Mouse (Mus musculus): Measurements from ENCODE around the gene Asxl2.
"Not testable (repeated sequence)": the region's sequence is repeated elsewhere in the genome, so short reads cannot be mapped to it uniquely, and the experiment has no call there.

Asxl2 gene

GRCm38 (mm10) chr12:3427891-3428775 is 1.5 kb downstream of the Asxl2 start:
- DNase-seq (ENCODE audit: low spot score in 2 of 2), result no peak

- DNase-seq (ENCODE audit: low spot score in 2 of 2), result no peak
Measured at GRCm38 (mm10) chr12:3429681-3430442, 3.2 kb downstream of the Asxl2 start.

- DNase-seq (ENCODE audit: low spot score in 2 of 2), result no peak
Measured at GRCm38 (mm10) chr12:3430443-3430753, 3.7 kb downstream of the Asxl2 start.

GRCm38 (mm10) chr12:3430985-3431384 is 4.3 kb downstream of the Asxl2 start:
- no peak for DNase-seq (ENCODE audit: low spot score in 2 of 2)

- DNase-seq (ENCODE audit: low spot score in 2 of 2), result no peak
Measured at GRCm38 (mm10) chr12:3433736-3434135, 7.1 kb downstream of the Asxl2 start.

GRCm38 (mm10) chr12:3436446-3436845 is 9.8 kb downstream of the Asxl2 start:
- DNase-seq (ENCODE audit: low spot score in 2 of 2), result no peak

- no peak for DNase-seq (ENCODE audit: low spot score in 2 of 2)
Measured at GRCm38 (mm10) chr12:3437815-3438214, 11.2 kb downstream of the Asxl2 start.

GRCm38 (mm10) chr12:3440916-3441315 is 14.3 kb downstream of the Asxl2 start:
- no peak for DNase-seq (ENCODE audit: low spot score in 2 of 2)

GRCm38 (mm10) chr12:3441361-3441760 is 14.7 kb downstream of the Asxl2 start:
- DNase-seq (ENCODE audit: low spot score in 2 of 2), result no peak

- no peak for DNase-seq (ENCODE audit: low spot score in 2 of 2)
Measured at GRCm38 (mm10) chr12:3453554-3453953, 26.9 kb downstream of the Asxl2 start.

GRCm38 (mm10) chr12:3463087-3463486 is 36.4 kb downstream of the Asxl2 start:
- DNase-seq (ENCODE audit: low spot score in 2 of 2), result no peak

- DNase-seq (ENCODE audit: low spot score in 2 of 2), result no peak
Measured at GRCm38 (mm10) chr12:3499662-3500061, 73.0 kb downstream of the Asxl2 start.

- no peak for DNase-seq (ENCODE audit: low spot score in 2 of 2)
Measured at GRCm38 (mm10) chr12:3500071-3500470, 73.4 kb downstream of the Asxl2 start.

- DNase-seq (ENCODE audit: low spot score in 2 of 2), result no peak
Measured at GRCm38 (mm10) chr12:3518665-3519297, 92.1 kb downstream of the Asxl2 start.

GRCm38 (mm10) chr12:3521806-3522205 is 95.1 kb downstream of the Asxl2 start:
- DNase-seq (ENCODE audit: low spot score in 2 of 2), result not testable (repeated sequence)

- DNase-seq (ENCODE audit: low spot score in 2 of 2), result no peak
Measured at GRCm38 (mm10) chr12:3525536-3525935, 98.9 kb downstream of the Asxl2 start.

- not testable (repeated sequence) for DNase-seq (ENCODE audit: low spot score in 2 of 2)
Measured at GRCm38 (mm10) chr12:3535446-3535845, 108.8 kb downstream of the Asxl2 start.

GRCm38 (mm10) chr12:3537616-3538015 is 111.0 kb downstream of the Asxl2 start:
- no peak for DNase-seq (ENCODE audit: low spot score in 2 of 2)

- no peak for DNase-seq (ENCODE audit: low spot score in 2 of 2)
Measured at GRCm38 (mm10) chr12:3538036-3538435, 111.4 kb downstream of the Asxl2 start.

- DNase-seq (ENCODE audit: low spot score in 2 of 2), result no peak
Measured at GRCm38 (mm10) chr12:3539605-3540004, 112.9 kb downstream of the Asxl2 start.

GRCm38 (mm10) chr12:3540871-3541270 is 114.2 kb downstream of the Asxl2 start:
- no peak for DNase-seq (ENCODE audit: low spot score in 2 of 2)

- DNase-seq (ENCODE audit: low spot score in 2 of 2), result no peak
Measured at GRCm38 (mm10) chr12:3545451-3545850, 118.8 kb downstream of the Asxl2 start.
